Mouse (Mus musculus): ENCODE measurements around the gene Tent5a.

Gene Tent5a

GRCm38 (mm10) chr9:85327242-85328211 is at the start of gene Tent5a:
Gene Tent5a (minus strand): TSS chr9:85327348.
- DNase-seq (ENCODE audit: low spot score in 2 of 2), result peak; percentile 41 to 68

- no peak for DNase-seq (ENCODE audit: low spot score in 2 of 2)
Observed at GRCm38 (mm10) chr9:85376643-85377307, 49.6 kb upstream of the Tent5a start.

- DNase-seq (ENCODE audit: low spot score in 2 of 2), result no peak
Observed at GRCm38 (mm10) chr9:85375152-85375551, 48.0 kb upstream of the Tent5a start.

DNA sequence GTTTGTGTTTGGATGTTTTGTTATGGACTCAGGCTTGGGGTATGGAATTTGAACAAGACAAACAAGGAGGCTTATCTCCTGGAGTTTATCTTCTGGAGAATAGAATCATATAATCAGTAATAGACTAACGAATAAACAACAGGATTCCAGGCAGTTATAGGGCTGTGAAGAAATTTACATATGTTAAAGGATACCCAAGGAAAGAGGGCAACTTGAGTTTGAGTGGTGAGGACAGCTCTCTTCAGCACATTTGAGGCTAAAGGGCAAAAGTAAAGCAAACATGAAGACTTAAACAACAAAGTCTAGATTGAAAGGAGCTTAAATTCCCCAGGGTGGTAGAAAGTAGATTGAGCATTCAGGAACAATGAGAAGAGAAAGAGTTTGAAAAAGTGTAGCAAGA is 44.9 kb upstream of the Tent5a start:
- DNase-seq (ENCODE audit: low spot score in 2 of 2), result no peak

- no peak for DNase-seq (ENCODE audit: low spot score in 2 of 2)
Observed at GRCm38 (mm10) chr9:85369512-85369911, 42.4 kb upstream of the Tent5a start.

DNA sequence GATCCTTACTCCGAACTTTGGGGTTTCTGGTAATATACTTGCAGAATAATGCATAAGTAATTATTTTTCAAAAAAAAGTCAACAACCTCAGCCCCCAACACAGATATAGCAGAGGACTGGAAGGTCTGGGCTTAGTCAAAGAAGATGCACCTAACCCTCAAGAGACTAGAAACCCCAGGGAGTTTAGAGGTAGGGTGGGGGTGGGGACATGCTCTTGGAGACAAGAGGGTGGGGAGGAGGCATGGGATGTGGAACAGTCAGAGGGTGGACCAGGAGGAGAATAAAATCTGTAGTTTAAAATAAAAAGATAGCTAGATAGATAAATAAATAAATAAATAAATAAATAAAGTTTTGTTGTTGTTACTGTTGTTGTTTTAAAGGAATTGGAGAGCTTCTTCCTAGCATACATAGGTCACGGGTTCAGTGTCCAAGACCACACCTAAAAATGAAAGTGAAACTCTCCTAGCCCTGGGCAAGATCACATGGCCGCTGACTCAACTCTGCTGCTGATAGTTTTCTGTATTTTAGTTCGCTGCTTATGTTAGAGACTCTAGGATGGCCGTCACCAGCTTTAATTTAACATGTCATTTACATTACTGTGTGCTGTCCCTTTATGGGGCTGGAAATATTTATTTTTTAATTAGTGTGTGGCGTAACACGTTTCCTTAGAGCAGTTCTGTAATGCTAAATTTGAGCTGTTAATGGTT is 30.2 kb upstream of the Tent5a start:
- no peak for DNase-seq (ENCODE audit: low spot score in 2 of 2)

GRCm38 (mm10) chr9:85355559-85355958 is 28.4 kb upstream of the Tent5a start:
- no peak for DNase-seq (ENCODE audit: low spot score in 2 of 2)

GRCm38 (mm10) chr9:85347823-85348523 is 20.8 kb upstream of the Tent5a start:
- DNase-seq (ENCODE audit: low spot score in 2 of 2), result no peak

- no peak for DNase-seq (ENCODE audit: low spot score in 2 of 2)
Observed at GRCm38 (mm10) chr9:85342892-85343785, 16.0 kb upstream of the Tent5a start.

DNA sequence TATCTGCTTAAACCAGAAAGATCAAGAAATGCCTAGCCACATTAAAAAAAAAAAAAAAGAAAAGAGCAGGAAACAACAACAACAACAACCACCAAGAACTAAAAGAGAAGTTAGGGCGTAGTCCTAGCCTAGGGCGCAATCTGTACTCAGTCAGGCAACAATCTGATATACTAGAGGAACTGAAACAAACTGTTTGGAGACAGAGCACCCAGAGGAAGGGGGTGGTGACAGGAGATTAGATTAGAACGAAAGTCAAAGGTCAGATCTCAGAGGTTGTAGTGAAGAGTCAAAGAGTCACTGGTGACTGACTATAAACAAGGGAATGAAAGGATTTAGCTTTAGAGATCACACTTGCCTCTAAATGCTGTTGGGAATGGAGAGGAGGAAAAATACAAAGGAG is 13.2 kb upstream of the Tent5a start:
- no peak for DNase-seq (ENCODE audit: low spot score in 2 of 2)

- no peak for DNase-seq (ENCODE audit: low spot score in 2 of 2)
Observed at GRCm38 (mm10) chr9:85336046-85336445, 8.9 kb upstream of the Tent5a start.

DNA sequence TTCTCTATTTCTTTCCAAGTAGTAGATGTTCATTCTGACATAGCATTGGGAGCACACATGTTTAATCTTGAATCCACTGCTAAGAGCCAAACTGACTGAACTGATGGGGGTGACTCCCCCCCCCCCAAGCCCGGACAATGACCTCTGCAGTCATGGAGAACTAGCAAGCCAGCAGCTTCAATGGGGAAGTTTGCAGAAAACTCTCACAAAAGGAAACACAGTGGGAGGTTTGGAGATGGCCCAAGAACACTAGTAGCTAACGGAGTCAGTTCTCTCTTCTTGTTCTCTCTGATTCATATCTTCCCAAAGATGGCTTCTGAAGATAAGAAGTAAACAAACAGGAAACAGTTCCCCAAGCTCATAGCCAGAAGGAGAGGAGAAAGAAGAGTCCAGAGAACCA is 4.4 kb upstream of the Tent5a start:
- DNase-seq (ENCODE audit: low spot score in 2 of 2), result no peak

DNA sequence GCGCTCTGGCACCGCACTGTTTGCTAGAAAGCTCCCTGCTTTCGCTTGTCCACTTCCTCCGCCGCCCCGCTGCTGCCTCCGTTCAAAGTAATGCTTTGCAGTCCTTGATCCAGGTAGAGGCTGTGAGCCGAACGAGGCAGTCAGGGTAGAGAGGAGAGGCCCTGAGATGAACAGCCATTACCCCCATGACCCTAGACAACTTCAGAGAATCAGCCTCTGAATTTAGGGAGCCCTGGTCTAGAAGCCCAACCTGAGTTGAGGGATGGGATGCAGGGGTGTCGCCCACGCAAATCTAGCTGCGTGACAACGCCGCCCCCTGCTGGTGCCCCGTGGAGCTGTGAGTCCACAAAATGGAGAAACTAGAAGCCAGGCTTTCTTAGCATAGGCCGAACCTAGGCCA is 1.1 kb upstream of the Tent5a start:
- DNase-seq (ENCODE audit: low spot score in 2 of 2), result peak; percentile 81 to 88

GRCm38 (mm10) chr9:85326292-85327241 is 581 bp downstream of the Tent5a start:
- peak in 1 of 2 experiments; percentile 25 for DNase-seq (ENCODE audit: low spot score in 2 of 2)

DNA sequence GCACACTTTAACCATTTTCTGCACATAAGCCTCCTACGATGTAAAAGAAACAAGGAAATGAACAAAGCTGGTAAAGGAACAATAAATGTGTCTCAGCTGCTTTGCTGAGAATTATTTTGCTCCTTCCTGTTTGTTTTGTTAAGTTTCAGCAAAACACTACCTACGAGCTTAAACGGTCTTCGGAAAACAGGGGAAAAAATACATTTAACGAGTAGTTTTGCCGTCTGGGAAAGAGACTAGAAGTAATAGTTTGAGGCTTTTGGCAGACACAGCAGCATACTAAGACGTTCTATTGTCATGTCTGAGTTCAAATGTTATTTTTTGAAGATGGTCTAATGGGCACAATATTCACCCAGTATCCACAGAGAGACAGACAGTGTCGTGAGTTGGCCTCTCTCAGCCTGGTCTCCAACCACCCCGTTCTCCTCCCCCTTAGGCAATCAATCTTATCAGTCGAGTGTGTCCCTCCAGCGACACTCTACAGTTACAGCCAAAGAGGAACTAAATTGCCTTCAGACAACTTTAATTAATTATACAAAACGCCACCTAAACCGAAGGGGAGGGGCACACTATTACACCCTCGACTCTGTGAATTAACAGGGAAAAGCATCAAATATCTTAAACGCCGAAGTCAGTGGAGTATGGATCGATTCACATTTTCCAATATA is 1.8 kb downstream of the Tent5a start:
- DNase-seq (ENCODE audit: low spot score in 2 of 2), result no peak

DNA sequence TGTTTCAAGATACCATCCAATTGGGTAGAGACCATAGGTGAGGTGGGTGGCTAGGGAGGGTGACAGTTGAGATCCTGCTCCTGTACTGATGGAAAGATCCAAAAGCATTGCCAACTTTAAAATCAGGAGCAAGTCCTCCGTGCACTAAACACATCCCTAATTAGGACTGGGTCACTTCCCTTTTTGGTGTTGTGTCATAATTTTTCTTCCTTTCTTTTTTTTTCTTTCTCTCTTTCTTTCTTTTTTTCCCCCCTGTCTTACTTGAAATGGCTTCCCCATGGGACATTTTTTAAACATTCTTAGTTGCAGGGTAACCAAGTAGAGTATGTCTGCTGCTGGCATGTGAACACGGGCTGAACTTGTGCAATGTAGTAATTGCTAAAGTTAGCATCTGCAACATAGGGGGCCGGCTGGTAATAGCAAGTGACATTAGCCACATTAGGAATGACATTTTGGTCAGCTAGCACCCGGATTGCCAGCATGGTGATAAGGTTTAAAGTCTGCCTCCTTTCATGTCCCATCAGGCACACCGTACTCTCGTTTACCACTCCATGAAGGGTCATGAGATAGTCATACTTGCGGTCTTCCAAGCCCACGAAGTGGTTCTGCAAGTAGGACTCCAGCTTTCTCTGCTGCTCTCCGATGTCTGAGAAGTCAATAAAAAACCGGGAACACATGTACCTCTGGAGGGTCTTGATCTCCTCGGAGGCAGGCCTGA is 2.8 kb downstream of the Tent5a start:
- no peak for DNase-seq (ENCODE audit: low spot score in 2 of 2)

GRCm38 (mm10) chr9:85320167-85320951 is 6.8 kb downstream of the Tent5a start:
- DNase-seq (ENCODE audit: low spot score in 2 of 2), result no peak
